Mouse (Mus musculus) embryonic facial prominence, embryonic 13.5 days (tissue): ENCODE measurements around the gene D430019H16Rik. TPM values are rescaled to one million over a fixed set of nuclear protein-coding genes. Genes with fewer than 3 reads are reported as not detected.
A peak's percentile ranks its signal among the peaks of the same experiment; 100 is the strongest.

Source experiments
- ATAC-seq: fragments of 200-750 bp; cut with Nextera tagmentation; 2 replicates; pipeline ENCODE4 v1.8.0; 2017; ENCODE audit warnings: low read depth; ENCODE audit not compliant: insufficient number of reproducible peaks, insufficient read depth, low FRiP score, low TSS enrichment
- H3K27ac ChIP-seq: fragments of 300-500 bp; sonication (generic); 2 replicates; pipeline ENCODE4 v1.5.1; 2015; ENCODE audit warnings: moderate library complexity, mild to moderate bottlenecking, inconsistent platforms
- H3K27me3 ChIP-seq: fragments of 300-500 bp; sonication (generic); 2 replicates; pipeline ENCODE4 v1.6.1; 2015; ENCODE audit warnings: mild to moderate bottlenecking, inconsistent platforms
- H3K36me3 ChIP-seq: fragments of 300-500 bp; sonication (generic); 2 replicates; pipeline ENCODE4 v1.6.1; 2015; ENCODE audit warnings: mild to moderate bottlenecking, inconsistent platforms
- H3K4me1 ChIP-seq: fragments of 300-500 bp; sonication (generic); 2 replicates; pipeline ENCODE4 v1.6.1; 2015; ENCODE audit warnings: inconsistent platforms
- H3K4me2 ChIP-seq: fragments of 300-500 bp; sonication (generic); 2 replicates; pipeline ENCODE4 v1.6.1; 2015; ENCODE audit warnings: moderate library complexity, mild to moderate bottlenecking, inconsistent platforms
- H3K4me3 ChIP-seq: fragments of 300-500 bp; sonication (generic); 2 replicates; pipeline ENCODE4 v1.5.1; 2015; ENCODE audit warnings: mild to moderate bottlenecking, inconsistent platforms
- H3K9ac ChIP-seq: fragments of 300-500 bp; sonication (generic); 2 replicates; pipeline ENCODE4 v1.6.1; 2015; ENCODE audit warnings: mild to moderate bottlenecking, inconsistent platforms
- H3K9me3 ChIP-seq: fragments of 300-500 bp; sonication (generic); 2 replicates; pipeline ENCODE4 v1.6.1; 2016; ENCODE audit warnings: inconsistent platforms
- WGBS: fragments of 180-500 bp; shearing (Covaris S2); methylation state at CpG from one replicate; pipeline ENCODE4 v1.1.7; 2015; ENCODE audit warnings: mixed read lengths; 5-methylcytosine and 5-hydroxymethylcytosine counted together
- polyA plus RNA-seq: library from polyadenylated mRNA; unstranded; fragments of >200 nt; fragmentation: Nextera tagmentation; extraction: Ambion mirVana; gene quantifications from 2 replicates; pipeline ENCODE4 v1.2.1, GENCODE M21; 2015

The D430019H16Rik gene
- polyA plus RNA-seq, 1 experiment from 2014 or later, result 3.0 TPM

GRCm38 (mm10) chr12:105449239-105449638, 4.4 kb upstream of the D430019H16Rik start:
- no peak for ATAC-seq
- H3K9ac ChIP-seq, result no peak overlapping the region
- WGBS, result 84% methylated on average over 4 of the region's 4 CpGs
- no peaks in the 10 kb centered on the region for H3K27me3 ChIP-seq
- no peak overlapping the region for H3K4me2 ChIP-seq
- no peaks in the 10 kb centered on the region for H3K9me3 ChIP-seq
- H3K4me3 ChIP-seq, result no peak overlapping the region
- peaks cover 7% of the 10 kb centered on the region; the same call in 1 of the 2 replicates for H3K4me1 ChIP-seq
- no peak overlapping the region for H3K27ac ChIP-seq
- no peaks in the 10 kb centered on the region for H3K36me3 ChIP-seq

GRCm38 (mm10) chr12:105454258-105455062, 804 bp downstream of the D430019H16Rik start:
- no peaks in the 10 kb centered on the region for H3K9me3 ChIP-seq
- peak overlapping the region; percentile 72 for H3K4me3 ChIP-seq
- H3K4me2 ChIP-seq, result peak overlapping the region; percentile 89
- peak overlapping the region; percentile 71 for H3K27ac ChIP-seq
- peaks cover 33% of the 10 kb centered on the region for H3K4me1 ChIP-seq
- peak; percentile 74 for ATAC-seq
- 3% methylated on average over 21 of the region's 21 CpGs for WGBS
- H3K36me3 ChIP-seq, result no peaks in the 10 kb centered on the region
- H3K9ac ChIP-seq, result peak overlapping the region; percentile 83
- H3K27me3 ChIP-seq, result no peaks in the 10 kb centered on the region

GRCm38 (mm10) chr12:105455063-105455559, 1.5 kb downstream of the D430019H16Rik start:
- Histone ChIP-seq H3K4me2 (peak overlapping the region; percentile 89), H3K36me3 (no peaks in the 10 kb centered on the region)
- no peak for ATAC-seq

GRCm38 (mm10) chr12:105458791-105459190, 5.1 kb downstream of the D430019H16Rik start:
- WGBS, result 95% methylated on average over 6 of the region's 6 CpGs
- peaks cover 5% of the 10 kb centered on the region; the same call in 1 of the 2 replicates for H3K36me3 ChIP-seq
- H3K4me1 ChIP-seq, result peaks cover 26% of the 10 kb centered on the region
- H3K27ac ChIP-seq, result no peak overlapping the region
- H3K9ac ChIP-seq, result no peak overlapping the region
- no peak overlapping the region for H3K4me3 ChIP-seq
- no peak for ATAC-seq
- H3K4me2 ChIP-seq, result no peak overlapping the region
- H3K9me3 ChIP-seq, result no peaks in the 10 kb centered on the region
- no peaks in the 10 kb centered on the region for H3K27me3 ChIP-seq

More at GRCm38 (mm10) chr12:105455063-105455559, 1.5 kb downstream of the D430019H16Rik start:
- no peaks in the 10 kb centered on the region for H3K9me3 ChIP-seq
- 3% methylated on average over 4 of the region's 4 CpGs for WGBS
- peak overlapping the region; percentile 72 for H3K4me3 ChIP-seq
- H3K27ac ChIP-seq, result no peak overlapping the region
- no peaks in the 10 kb centered on the region for H3K27me3 ChIP-seq
- H3K4me1 ChIP-seq, result peaks cover 33% of the 10 kb centered on the region
- peak overlapping the region; percentile 83 for H3K9ac ChIP-seq

GRCm38 (mm10) chr12:105461066-105461465, 7.4 kb downstream of the D430019H16Rik start:
- H3K4me3 ChIP-seq, result no peak overlapping the region
- H3K36me3 ChIP-seq, result peaks cover 5% of the 10 kb centered on the region; the same call in 1 of the 2 replicates
- no peaks in the 10 kb centered on the region for H3K27me3 ChIP-seq
- no peaks in the 10 kb centered on the region for H3K9me3 ChIP-seq
- H3K4me1 ChIP-seq, result peaks cover 14% of the 10 kb centered on the region
- no peak overlapping the region for H3K9ac ChIP-seq
- ATAC-seq, result no peak
- WGBS, result 77% methylated on average over 6 of the region's 6 CpGs
- no peak overlapping the region for H3K27ac ChIP-seq
- H3K4me2 ChIP-seq, result no peak overlapping the region

- H3K27me3 ChIP-seq, result no peaks in the 10 kb centered on the region
- H3K27ac ChIP-seq, result no peak overlapping the region
- H3K4me2 ChIP-seq, result no peak overlapping the region
- H3K9ac ChIP-seq, result no peak overlapping the region
- ATAC-seq, result no peak
- H3K9me3 ChIP-seq, result no peaks in the 10 kb centered on the region
- WGBS, result 78% methylated on average over 8 of the region's 8 CpGs
- H3K4me1 ChIP-seq, result peaks cover 26% of the 10 kb centered on the region
- no peak overlapping the region for H3K4me3 ChIP-seq
- 0 out of 2 replicates have a peak, but pooled peaks cover 2% of the 10 kb centered on the region for H3K36me3 ChIP-seq
Observed at GRCm38 (mm10) chr12:105469026-105469425, 15.4 kb downstream of the D430019H16Rik start.

- WGBS, result 51% methylated on average over 12 of the region's 12 CpGs
- no peak overlapping the region for H3K9ac ChIP-seq
- no peak for ATAC-seq
Observed at GRCm38 (mm10) chr12:105475230-105475911, 21.7 kb downstream of the D430019H16Rik start.

GRCm38 (mm10) chr12:105476453-105476852, 22.8 kb downstream of the D430019H16Rik start:
- Histone ChIP-seq H3K4me2 (no peak overlapping the region), H3K27me3 (no peaks in the 10 kb centered on the region), H3K4me1 (peaks cover 19% of the 10 kb centered on the region), H3K36me3 (0 out of 2 replicates have a peak, but pooled peaks cover 8% of the 10 kb centered on the region), H3K9me3 (no peaks in the 10 kb centered on the region), H3K4me3 (no peak overlapping the region), H3K27ac (no peak overlapping the region), H3K9ac (no peak overlapping the region)
- 45% methylated on average over 9 of the region's 9 CpGs for WGBS
- ATAC-seq, result no peak

More at GRCm38 (mm10) chr12:105475230-105475911, 21.7 kb downstream of the D430019H16Rik start:
- Histone ChIP-seq H3K9me3 (no peaks in the 10 kb centered on the region), H3K4me3 (no peak overlapping the region), H3K36me3 (0 out of 2 replicates have a peak, but pooled peaks cover 8% of the 10 kb centered on the region), H3K4me2 (no peak overlapping the region; the same call in 1 of the 2 replicates), H3K27ac (0 out of 2 replicates have a peak overlapping the region, but pooled peaks have one; percentile 8), H3K27me3 (no peaks in the 10 kb centered on the region), H3K4me1 (peaks cover 19% of the 10 kb centered on the region)

- Histone ChIP-seq H3K4me1 (peaks cover 19% of the 10 kb centered on the region), H3K9me3 (no peaks in the 10 kb centered on the region), H3K27ac (no peak overlapping the region), H3K4me2 (no peak overlapping the region), H3K36me3 (0 out of 2 replicates have a peak, but pooled peaks cover 8% of the 10 kb centered on the region), H3K27me3 (no peaks in the 10 kb centered on the region), H3K9ac (no peak overlapping the region), H3K4me3 (no peak overlapping the region)
- ATAC-seq, result no peak
- 64% methylated on average over 9 of the region's 9 CpGs for WGBS
Observed at GRCm38 (mm10) chr12:105476993-105477392, 23.3 kb downstream of the D430019H16Rik start.

- 64% methylated on average over 3 of the region's 3 CpGs for WGBS
- no peak overlapping the region for H3K9ac ChIP-seq
- H3K27ac ChIP-seq, result no peak overlapping the region
- no peaks in the 10 kb centered on the region for H3K9me3 ChIP-seq
- H3K36me3 ChIP-seq, result peaks cover 8% of the 10 kb centered on the region
- no peak overlapping the region for H3K4me2 ChIP-seq
- no peak overlapping the region for H3K4me3 ChIP-seq
- H3K27me3 ChIP-seq, result no peaks in the 10 kb centered on the region
- H3K4me1 ChIP-seq, result no peaks in the 10 kb centered on the region
- ATAC-seq, result no peak
Observed at GRCm38 (mm10) chr12:105483503-105483902, 29.8 kb downstream of the D430019H16Rik start.

- Histone ChIP-seq H3K27ac (no peak overlapping the region), H3K4me3 (no peak overlapping the region), H3K27me3 (no peaks in the 10 kb centered on the region), H3K9me3 (no peaks in the 10 kb centered on the region), H3K9ac (no peak overlapping the region), H3K36me3 (peaks cover 28% of the 10 kb centered on the region), H3K4me2 (no peak overlapping the region), H3K4me1 (no peaks in the 10 kb centered on the region)
- 75% methylated on average over 3 of the region's 3 CpGs for WGBS
- ATAC-seq, result no peak
Observed at GRCm38 (mm10) chr12:105490227-105490626, 36.6 kb downstream of the D430019H16Rik start.
